Mouse (Mus musculus) liver, postnatal 0 days (tissue): ENCODE results near the gene Palm3. TPM values are rescaled to one million over a fixed set of nuclear protein-coding genes. Genes with fewer than 3 reads are reported as not detected.

Experiments
- ATAC-seq: fragments of 200-750 bp; cut with Nextera tagmentation; 2 replicates; pipeline ENCODE4 v1.8.0; 2017; ENCODE audit warnings: mild to moderate bottlenecking, moderate library complexity
- DNase-seq: peaks from one replicate; pipeline ENCODE4 v3.0.0-alpha.2; 2016
- H3K27ac ChIP-seq: fragments of 300-500 bp; sonication (generic); 2 replicates; pipeline ENCODE4 v1.5.1; 2014; ENCODE audit warnings: antibody characterized with exemption, moderate library complexity, mild to moderate bottlenecking, low read depth
- H3K27me3 ChIP-seq: fragments of 300-500 bp; sonication (generic); 2 replicates; pipeline ENCODE4 v1.6.1; 2014; ENCODE audit warnings: low read length, control low read depth, mixed read lengths; ENCODE audit not compliant: insufficient read depth
- H3K36me3 ChIP-seq: fragments of 300-500 bp; sonication (generic); replicated peaks from 2 replicates; pipeline ENCODE4 v1.6.1; 2014; ENCODE audit warnings: mild to moderate bottlenecking, control low read depth, low read length, moderate library complexity, mixed read lengths; ENCODE audit not compliant: insufficient read depth
- H3K4me1 ChIP-seq: fragments of 300-500 bp; sonication (generic); 2 replicates; pipeline ENCODE4 v1.6.1; 2014; ENCODE audit warnings: antibody characterized with exemption, mild to moderate bottlenecking, control low read depth; ENCODE audit not compliant: insufficient read depth
- H3K4me2 ChIP-seq: fragments of 300-500 bp; sonication (generic); 2 replicates; pipeline ENCODE4 v1.6.1; 2014; ENCODE audit warnings: low read depth, mild to moderate bottlenecking, low read length, moderate library complexity, mixed read lengths
- H3K4me3 ChIP-seq: fragments of 300-500 bp; sonication (generic); 2 replicates; pipeline ENCODE4 v1.5.1; 2014; ENCODE audit warnings: low read depth, low read length
- H3K9ac ChIP-seq: fragments of 300-500 bp; sonication (generic); replicated peaks from 2 replicates; pipeline ENCODE4 v1.6.1; 2014; ENCODE audit warnings: mild to moderate bottlenecking, moderate library complexity
- H3K9me3 ChIP-seq: fragments of 300-500 bp; sonication (generic); 2 replicates; pipeline ENCODE4 v1.6.1; 2016; ENCODE audit warnings: mild to moderate bottlenecking, control low read depth, low read length, mixed read lengths
- CTCF ChIP-seq: sonication (generic); IDR thresholded peaks from 2 replicates; pipeline ENCODE4 v1.5.1; 2016; ENCODE audit warnings: antibody characterized with exemption, low read depth
- EP300 ChIP-seq: IDR thresholded peaks from 2 replicates; pipeline ENCODE4 v1.6.1; 2016; ENCODE audit warnings: antibody characterized with exemption, low read depth, mild to moderate bottlenecking
- WGBS: fragments of 180-500 bp; shearing (Covaris S2); extraction: QIAGEN DNeasy Blood & Tissue Kit; methylation state at CpG from one replicate; pipeline ENCODE4 v1.1.7; 2014; ENCODE audit not compliant: insufficient replicate concordance; 5-methylcytosine and 5-hydroxymethylcytosine counted together
- microRNA counts: library from miRNA; unstranded; fragments of <30 nt; microRNA quantifications from one replicate; lab custom pipeline; 2015
- microRNA-seq: library from miRNA; unstranded; fragments of <30 nt; microRNA quantifications from one replicate; pipeline ENCODE4, GENCODE M21; 2016
- polyA plus RNA-seq: library from polyadenylated mRNA; unstranded; fragments of >200 nt; fragmentation: Nextera tagmentation; extraction: Ambion mirVana; gene quantifications from 2 replicates; pipeline ENCODE4 v1.2.1, GENCODE M21; 2015

Palm3 gene
- polyA plus RNA-seq, 1 experiment from 2014 or later: 0.04 TPM

DNA sequence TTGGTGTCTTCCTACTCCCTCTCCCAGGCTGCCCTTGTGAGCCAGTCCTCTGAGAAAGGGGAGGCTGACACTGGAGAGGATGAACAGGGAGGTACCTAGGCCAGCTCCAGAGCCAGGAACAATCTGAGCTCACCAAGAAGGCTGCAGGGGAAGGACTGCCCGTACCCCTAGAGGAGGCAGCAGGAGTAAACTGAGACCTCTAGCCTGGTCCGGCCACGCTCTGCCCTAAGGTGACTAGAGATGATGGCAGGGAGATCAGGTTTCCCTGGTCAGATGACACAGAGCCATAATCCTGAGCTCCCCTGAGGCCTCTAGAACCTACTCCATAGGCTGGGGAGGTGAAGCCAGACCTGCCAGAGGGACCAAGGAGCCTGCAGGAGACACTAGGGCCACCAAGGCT, 55.6 kb downstream of the Palm3 start:
- TF ChIP-seq EP300: no peak
- no peak for TF ChIP-seq CTCF
- peaks cover 14% of the 10 kb centered on the region for H3K36me3 ChIP-seq
- H3K9me3 ChIP-seq: no peaks in the 10 kb centered on the region
- H3K27ac ChIP-seq: no peak overlapping the region
- H3K4me2 ChIP-seq: no peak overlapping the region
- DNase-seq: no peak
- peaks cover 1% of the 10 kb centered on the region; the same call in 1 of the 2 replicates for H3K4me1 ChIP-seq
- no peak overlapping the region for H3K9ac ChIP-seq
- H3K4me3 ChIP-seq: no peak overlapping the region
- no peak for ATAC-seq
- H3K27me3 ChIP-seq: no peaks in the 10 kb centered on the region
- 70% methylated on average over 3 of the region's 3 CpGs for WGBS

DNA sequence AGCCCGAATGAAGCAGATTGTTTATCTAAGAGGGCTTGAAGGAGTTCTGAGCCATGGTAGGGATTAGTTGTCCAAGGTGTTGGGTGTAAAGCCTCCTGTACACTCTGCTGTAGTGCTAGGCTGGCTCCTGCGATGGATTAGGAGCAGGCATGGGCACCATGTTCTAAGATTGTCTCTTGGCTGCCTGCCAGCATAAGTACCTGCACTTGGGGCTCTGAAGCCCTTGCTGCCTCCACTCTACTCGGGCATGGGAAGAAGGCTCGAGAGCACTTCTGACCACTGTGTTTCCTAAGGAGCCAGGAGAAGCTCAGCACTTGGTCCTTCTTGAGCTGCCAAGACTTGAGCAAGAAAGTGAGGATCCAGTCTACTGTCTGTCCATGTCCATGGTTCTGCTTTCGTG, 57.9 kb downstream of the Palm3 start:
- Histone ChIP-seq H3K36me3 (peaks cover 30% of the 10 kb centered on the region), H3K4me2 (no peak overlapping the region), H3K4me3 (no peak overlapping the region), H3K4me1 (no peaks in the 10 kb centered on the region; the same call in 1 of the 2 replicates), H3K27ac (no peak overlapping the region), H3K9me3 (no peaks in the 10 kb centered on the region), H3K9ac (no peak overlapping the region), H3K27me3 (no peaks in the 10 kb centered on the region)
- no peak for DNase-seq
- ATAC-seq: no peak
- TF ChIP-seq EP300: no peak
- no peak for TF ChIP-seq CTCF
- WGBS: 80% methylated on average over 5 of the region's 5 CpGs

MicroRNA genes within 50 kb of the gene (microRNA counts, 519-probe panel; counts per million panel counts)
- microRNA mmu-miR-1199 (lab: Ali Mortazavi, UCI): not detected

Small RNA genes within 50 kb of the gene (microRNA-seq; reads per million reads assigned to microRNA genes)
- gene Mir1199: not detected
- 2.4 reads per million for gene Mir8111

Other genes starting within 250 kb of the Palm3 start
- gene Adgrl1, start 121.4 kb upstream of the Palm3 start, polyA plus RNA-seq: 0.96 and 1.5 TPM in 2 replicates
- gene Gm10644, start 66.3 kb upstream of the Palm3 start, polyA plus RNA-seq: 0.14 and 0.29 TPM in 2 replicates
- gene Asf1b, start 66.0 kb upstream of the Palm3 start, polyA plus RNA-seq: 50.6 and 55.4 TPM in 2 replicates
- gene Prkaca, start 48.5 kb upstream of the Palm3 start, polyA plus RNA-seq: 28.2 and 33.9 TPM in 2 replicates
- gene Samd1, start 23.8 kb upstream of the Palm3 start, polyA plus RNA-seq: 3.5 and 3.8 TPM in 2 replicates
- gene 1700067K01Rik, start 20.0 kb upstream of the Palm3 start, polyA plus RNA-seq: 0.87 and 0.99 TPM in 2 replicates
- 0.40 TPM in 1 of 2 replicates, not detected in the other for gene 2210011C24Rik, start 9.3 kb upstream of the Palm3 start, polyA plus RNA-seq
- gene Il27ra, start 21.1 kb downstream of the Palm3 start, polyA plus RNA-seq: 0.76 and 0.88 TPM in 2 replicates
- gene Rln3, start 23.5 kb downstream of the Palm3 start, polyA plus RNA-seq: 0.18 TPM in 1 of 2 replicates, not detected in the other
- 0.36 and 0.41 TPM in 2 replicates for gene Gm10643, start 43.7 kb downstream of the Palm3 start, polyA plus RNA-seq
- 1.3 and 1.5 TPM in 2 replicates for gene Rfx1, start 45.4 kb downstream of the Palm3 start, polyA plus RNA-seq
- gene Dcaf15, start 83.3 kb downstream of the Palm3 start, polyA plus RNA-seq: 2.3 and 2.8 TPM in 2 replicates
- not detected in 2 replicates for gene Podnl1, start 104.5 kb downstream of the Palm3 start, polyA plus RNA-seq
- gene Cc2d1a, start 126.5 kb downstream of the Palm3 start, polyA plus RNA-seq: 4.4 and 4.5 TPM in 2 replicates
- 0.24 and 0.29 TPM in 2 replicates for gene 4930432K21Rik, start 126.6 kb downstream of the Palm3 start, polyA plus RNA-seq
- gene Nanos3, start 163.7 kb downstream of the Palm3 start, polyA plus RNA-seq: 0.34 and 0.79 TPM in 2 replicates
- gene Zswim4, start 215.6 kb downstream of the Palm3 start, polyA plus RNA-seq: 1.4 and 1.6 TPM in 2 replicates
- 189 and 201 TPM in 2 replicates for gene D8Ertd738e, start 228.2 kb downstream of the Palm3 start, polyA plus RNA-seq
- 40.9 and 41.9 TPM in 2 replicates for gene Mri1, start 235.9 kb downstream of the Palm3 start, polyA plus RNA-seq
- 4.7 and 6.5 TPM in 2 replicates for gene Ccdc130, start 248.9 kb downstream of the Palm3 start, polyA plus RNA-seq